Mouse (Mus musculus) left cerebral cortex, postnatal 10 days (tissue): ENCODE measurements at regions not wholly inside any gene's neighbourhood (a gene's known extent, or its start where the extent isn't known, plus 50 kb on each side); places are given as distances from the start of the nearest gene placed in this dataset.
A peak's percentile ranks its signal among the peaks of the same experiment; 100 is the strongest.

Experiments used
- DNase-seq, 2 experiments: peaks; one replicate each; pipeline ENCODE4 v3.0.0; 2021 to 2022; ENCODE audit warnings: low spot score in 2 of 2, mixed read lengths in 1 of 2; ENCODE audit errors: extremely low spot score in 1 of 2
- intact Hi-C: fragments of 180-260 bp; cut with DNase I; formaldehyde crosslinking; loops from one replicate; pipeline ENCODE4 v1.15.1; 2025

DNA sequence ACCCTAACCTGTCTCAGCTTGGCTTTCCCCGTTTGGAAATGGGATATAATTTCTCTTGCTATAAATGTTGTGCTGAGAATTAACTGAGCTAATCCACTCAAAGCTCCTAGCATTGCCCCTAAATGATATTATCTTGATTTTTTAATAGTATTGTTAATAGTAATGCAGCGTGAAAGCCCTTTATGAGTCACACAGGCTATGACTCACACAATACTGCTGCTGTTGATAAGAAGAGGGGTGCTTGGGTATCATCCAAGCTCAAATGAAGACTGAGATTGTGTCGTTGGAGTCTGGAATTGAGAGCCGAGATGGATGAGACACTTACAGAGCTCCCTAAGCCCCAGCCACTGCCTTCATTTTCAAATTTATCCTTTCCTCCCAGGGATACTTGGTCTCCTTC is 235.2 kb upstream of the Tbc1d5 start:
- intact Hi-C loops = no loop called here
- DNase-seq = no peak

DNA sequence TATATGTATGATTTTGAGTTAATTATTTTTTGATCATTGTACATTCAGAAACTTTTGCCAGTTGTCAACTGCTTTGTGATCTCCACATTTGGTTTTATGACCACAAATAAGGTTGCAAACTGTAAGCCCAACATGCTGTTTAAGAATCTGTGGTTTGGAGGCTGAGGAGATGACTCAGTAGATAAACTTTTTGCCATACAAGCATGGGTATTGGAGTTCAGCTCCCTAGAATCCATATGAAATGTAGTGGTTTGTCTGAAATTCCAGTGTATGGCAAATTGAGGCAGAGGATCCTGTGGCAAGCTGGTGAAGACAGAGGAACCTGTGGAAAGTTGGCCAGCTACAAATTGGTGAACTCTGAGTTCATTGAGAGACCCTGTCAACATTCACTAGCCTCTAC is 234.6 kb upstream of the Tbc1d5 start:
- intact Hi-C loops = no loop called here
- DNase-seq = no peak

DNA sequence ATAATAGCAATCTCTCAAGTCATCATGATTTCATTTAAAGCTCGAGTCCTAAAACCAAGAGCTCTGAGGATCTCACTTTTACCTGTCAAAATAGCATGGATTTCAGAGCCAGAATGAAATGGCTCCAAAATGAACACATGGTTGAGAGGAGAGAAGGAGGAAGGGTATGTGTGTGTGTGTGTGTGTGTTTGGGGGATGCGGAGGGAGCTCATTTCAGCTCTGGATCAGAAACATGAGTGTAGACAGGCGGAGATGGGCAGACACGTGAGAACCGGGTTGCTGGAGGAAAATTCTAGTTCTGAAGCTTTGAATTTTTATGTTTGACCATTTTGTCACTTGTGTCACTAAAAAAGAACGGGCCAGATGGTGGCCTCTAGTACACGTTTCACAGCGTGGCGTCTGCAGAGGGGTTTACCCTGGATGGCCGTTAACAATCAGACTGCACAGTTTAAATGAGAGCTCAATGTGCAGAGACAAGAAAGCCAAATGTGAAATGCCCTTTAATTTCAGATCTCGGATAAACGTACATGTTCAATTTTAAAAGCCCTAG is 232.5 kb upstream of the Tbc1d5 start:
- intact Hi-C loops = no loop called here
- peak; percentile 22 to 23 for DNase-seq

DNA sequence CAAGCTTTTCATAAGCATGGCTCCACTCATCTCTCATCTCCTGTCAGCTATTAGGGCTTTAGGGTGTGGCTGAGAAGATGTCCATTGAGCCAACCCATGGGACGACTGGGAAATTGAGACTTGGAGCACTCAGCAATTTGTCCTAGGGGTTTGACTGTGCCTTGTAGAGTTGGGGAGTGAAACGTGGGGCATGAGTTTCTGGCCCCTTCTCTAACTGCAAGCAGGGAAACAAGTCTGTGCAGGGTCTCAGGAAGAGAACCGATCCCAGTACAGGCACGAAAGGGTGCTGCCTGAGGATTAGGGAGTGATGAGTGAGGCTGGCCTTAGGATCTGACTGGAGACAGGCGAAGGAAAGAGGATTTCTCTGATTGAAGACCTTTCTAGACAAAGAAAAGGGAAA is 229.7 kb upstream of the Tbc1d5 start:
- DNase-seq = no peak
- intact Hi-C loops = no loop called here

DNA sequence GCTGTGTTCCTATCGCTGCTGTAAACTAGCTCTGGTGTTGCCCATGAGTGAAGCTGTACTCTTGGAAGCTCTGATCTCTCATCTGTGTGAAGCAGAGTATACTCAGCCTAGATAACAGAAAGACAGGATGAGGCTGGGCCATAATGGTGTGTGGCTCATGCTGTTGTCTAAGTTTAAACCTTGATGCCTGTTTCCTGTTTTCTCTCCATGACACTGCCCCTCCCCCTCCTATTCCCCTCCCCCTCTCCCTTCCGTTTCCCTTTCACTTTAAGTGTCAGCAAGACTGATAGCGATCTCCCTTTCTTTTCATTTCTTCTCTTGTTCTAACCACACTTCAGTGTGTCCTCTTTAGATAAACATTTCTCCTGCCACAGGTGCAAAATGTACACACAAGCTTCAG is 229.2 kb upstream of the Tbc1d5 start:
- intact Hi-C loops = no loop called here
- DNase-seq = no peak

DNA sequence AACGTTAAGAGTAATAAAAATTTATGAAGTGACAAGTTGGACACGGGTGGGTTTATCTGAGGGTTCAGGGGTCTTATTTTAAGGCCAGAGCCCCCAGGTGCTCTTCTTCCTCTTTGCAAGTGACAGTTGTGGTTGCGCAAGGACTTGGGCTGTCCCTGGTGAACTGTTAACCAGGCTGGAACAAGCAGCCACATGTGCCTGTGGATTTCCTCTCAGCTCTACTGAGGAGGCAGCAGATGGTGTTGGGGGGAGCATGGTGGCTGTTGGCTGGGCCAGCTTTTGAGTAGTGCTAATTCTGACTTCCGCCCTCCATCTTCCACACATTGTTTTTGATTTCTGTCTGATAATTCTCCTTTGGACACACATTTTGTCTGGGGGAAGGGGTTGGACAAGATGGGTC is 227.9 kb upstream of the Tbc1d5 start:
- no peak for DNase-seq
- intact Hi-C loops = no loop called here

DNA sequence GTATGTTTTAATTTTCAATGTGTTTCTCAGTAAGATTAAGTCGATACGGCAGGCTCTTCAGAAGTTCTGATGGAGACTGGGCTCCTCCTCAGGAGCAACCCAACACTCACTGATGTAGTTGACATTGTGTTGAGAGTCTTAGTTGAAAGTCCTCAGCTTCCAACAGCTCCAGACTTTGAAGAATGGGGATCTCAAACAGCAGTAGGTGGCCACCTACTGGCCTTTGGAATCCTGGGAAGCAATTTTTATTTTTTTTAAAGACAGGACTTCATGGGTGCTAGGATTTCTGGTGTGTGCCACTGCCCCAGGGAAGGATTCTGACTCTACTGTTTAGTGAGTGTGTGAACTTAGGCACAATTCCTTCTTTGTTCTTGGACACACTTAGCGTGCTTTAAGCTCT is 225.9 kb upstream of the Tbc1d5 start:
- intact Hi-C loops = no loop called here
- no peak for DNase-seq

DNA sequence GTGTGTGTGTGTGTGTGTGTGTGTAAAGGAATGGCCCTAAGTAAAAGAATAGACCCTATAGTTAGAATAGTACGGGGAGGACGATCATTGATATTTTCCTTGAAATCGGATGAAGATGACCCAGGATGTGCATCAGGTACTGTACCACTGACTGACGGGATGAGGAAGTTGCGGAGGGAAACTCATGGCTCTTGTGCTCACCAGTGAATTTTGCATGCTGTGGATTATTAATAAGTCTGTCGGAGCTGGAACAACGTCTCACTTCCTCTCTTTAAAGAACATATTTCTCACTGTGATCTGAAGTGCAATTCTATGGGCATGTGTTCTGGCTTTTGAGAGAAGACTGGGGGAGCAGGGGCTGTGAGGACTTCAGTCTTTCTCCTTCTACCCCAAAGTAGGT is 218.8 kb upstream of the Tbc1d5 start:
- intact Hi-C loops = no loop called here
- DNase-seq = no peak

DNA sequence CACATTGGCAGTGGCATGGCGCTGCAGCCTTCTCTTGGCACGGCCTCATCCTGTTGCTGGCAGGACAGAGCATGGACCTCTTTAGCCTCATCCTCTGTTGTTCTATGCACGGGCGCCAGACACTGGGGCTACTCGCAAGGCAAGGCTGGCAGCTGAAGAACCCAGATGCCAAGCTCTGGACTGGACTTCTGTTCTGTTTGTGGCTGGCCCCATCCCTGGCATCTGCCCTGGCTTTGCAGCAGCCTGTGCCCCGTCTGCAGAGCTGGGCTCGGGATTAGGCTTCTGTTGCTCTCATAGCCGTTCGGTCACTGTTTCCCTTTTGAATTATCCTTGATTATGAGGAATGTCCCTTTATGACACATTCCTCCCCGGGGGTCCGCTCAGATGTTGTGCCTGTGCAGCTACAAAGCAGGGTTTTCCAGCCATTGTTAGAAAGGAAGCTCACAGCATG is 214.6 kb upstream of the Tbc1d5 start:
- DNase-seq = peak; percentile 26 to 57
- intact Hi-C loops = no loop called here

DNA sequence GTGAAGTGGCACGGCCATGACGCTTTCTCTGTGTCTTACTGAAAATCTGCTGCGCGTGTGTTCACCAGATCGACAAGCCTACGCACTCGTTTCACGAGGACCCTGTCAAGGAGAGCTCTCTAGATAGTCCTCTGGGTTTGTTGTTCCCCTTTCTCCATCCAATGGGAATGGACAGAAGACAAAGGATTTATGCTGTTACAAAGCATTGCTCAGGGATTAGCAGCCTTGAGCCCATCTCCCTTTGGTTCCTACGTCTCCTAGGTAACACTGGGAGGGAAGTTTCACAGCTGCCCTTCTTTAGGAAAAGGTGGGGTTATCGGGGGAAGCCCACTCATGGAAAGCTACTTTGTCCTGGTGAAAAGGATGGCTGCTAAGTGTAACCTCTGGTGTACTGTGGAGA is 212.7 kb upstream of the Tbc1d5 start:
- intact Hi-C loops = no loop called here
- no peak for DNase-seq

DNA sequence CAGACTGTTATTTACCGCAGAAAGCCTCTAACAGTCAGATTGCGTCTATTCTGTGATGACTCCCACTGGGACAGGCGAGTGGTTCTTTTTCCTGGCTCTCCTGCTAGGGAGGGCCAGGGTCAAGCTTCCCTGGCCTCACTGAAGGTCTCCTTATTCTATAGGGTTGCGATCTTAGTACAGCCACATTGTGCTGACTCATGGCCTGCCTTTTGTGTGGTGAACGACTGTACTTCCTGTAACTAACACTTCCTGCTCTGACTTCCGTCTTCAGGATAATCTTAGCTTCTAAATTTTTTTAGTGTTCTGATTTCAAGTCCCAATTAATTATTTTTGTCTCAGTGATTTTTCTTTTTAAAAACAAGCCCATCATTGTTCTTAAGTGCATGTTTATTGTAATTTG is 203.4 kb upstream of the Tbc1d5 start:
- intact Hi-C loops = no loop called here
- DNase-seq = no peak

DNA sequence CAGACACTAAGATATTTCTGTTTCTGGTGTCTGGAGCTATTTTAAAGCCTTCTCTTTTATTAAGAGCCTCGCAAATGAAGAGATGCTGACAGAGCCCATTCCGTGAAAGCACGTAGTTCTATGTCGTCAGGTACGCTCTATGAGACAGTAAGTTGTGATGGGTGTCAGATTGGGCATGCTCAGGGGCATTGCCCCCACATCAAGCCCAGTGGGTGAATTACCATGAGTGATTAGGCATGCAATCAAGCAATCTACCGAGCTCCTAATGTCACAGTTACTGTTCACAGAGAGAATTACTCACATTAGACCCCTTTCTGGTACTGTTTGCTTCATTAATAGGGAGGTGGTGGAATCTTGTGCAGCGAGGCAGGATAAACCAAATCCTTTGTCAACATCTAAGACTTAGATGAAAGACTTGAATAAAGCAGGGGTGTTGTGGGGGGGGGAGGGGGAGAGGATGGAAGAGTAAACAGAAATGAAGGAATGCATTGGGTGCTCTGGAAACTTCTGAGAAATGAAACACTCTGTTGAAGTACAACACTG is 192.9 kb upstream of the Tbc1d5 start:
- intact Hi-C loops = no loop called here
- DNase-seq = no peak

DNA sequence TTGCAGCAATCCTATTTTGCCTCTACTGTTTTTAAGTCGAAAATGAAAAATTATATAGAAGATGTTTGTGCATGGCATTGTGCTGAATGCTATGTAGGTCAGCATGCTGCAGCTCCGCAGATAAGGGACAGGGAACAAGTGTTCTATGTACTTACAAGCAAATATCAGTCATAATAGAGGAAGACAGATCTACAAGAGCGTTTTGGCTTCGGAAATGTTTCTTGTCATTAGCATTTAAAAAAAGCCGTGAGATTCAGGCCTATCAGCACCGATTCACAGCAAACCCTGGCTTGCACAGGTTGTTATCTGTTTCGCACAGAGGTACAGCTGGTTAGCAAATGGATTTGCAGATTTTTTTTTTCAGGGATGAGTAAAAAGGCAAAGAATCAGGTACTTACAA is 191.8 kb upstream of the Tbc1d5 start:
- intact Hi-C loops = no loop called here
- no peak for DNase-seq

DNA sequence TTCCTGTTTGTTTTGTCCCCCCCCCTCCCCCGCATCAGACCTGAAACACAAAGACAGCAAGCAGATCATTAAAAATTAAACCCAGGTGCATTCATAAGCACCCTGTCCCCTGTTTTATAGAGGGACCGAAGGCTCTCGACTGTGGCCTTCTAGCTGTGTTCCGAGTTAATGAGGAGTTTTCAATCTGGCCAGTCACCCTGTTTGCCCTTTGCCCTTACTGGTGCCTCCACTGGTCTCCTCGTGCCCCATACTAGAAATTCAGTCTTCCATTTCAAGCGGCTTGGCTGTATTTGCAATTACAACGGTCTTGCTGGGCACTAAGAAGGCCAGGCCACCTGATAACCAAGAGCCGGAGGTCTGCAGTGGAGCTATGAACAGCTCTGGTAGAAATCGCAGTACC is 190.9 kb upstream of the Tbc1d5 start:
- no peak for DNase-seq
- intact Hi-C loops = no loop called here

DNA sequence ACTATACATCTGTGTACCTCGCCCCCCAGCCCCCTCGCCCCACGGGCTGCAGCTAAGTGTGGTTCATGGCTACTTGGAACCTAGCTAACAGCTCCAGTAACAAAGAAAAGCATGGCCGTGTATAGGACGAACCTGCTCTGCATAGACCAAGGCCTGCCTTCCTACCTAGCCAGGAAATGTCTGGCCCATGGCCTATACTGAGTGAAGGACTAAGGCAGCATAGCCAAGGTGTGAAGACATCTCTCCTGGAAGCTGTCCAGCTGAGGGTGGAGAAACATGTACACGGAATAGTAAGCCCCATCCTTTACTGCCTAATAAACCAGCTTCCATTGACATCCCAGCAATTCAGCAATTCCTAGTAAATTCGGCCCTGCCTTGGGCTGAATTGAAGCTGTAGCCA is 183.6 kb upstream of the Tbc1d5 start:
- no peak for DNase-seq
- intact Hi-C loops = no loop called here

DNA sequence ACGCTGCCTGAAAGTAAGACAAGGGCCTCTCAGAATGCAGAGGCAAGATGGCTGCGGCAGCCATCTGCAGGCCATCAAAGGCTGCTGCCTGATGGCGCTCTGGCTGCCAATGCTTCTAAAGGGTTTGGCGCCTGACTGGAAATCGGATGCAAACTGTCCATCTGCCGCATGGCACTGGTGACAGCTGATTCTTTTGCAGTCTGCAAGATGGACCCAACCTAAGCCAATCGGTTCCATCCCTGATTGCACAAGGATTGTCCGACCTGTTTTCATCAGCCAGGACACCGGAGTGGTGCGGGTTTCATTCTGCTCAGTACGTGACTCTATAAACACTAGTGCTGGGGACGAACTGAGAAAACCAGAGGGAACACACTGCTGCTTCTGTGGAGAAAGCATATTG is 183.1 kb upstream of the Tbc1d5 start:
- intact Hi-C loops = no loop called here
- DNase-seq = no peak

DNA sequence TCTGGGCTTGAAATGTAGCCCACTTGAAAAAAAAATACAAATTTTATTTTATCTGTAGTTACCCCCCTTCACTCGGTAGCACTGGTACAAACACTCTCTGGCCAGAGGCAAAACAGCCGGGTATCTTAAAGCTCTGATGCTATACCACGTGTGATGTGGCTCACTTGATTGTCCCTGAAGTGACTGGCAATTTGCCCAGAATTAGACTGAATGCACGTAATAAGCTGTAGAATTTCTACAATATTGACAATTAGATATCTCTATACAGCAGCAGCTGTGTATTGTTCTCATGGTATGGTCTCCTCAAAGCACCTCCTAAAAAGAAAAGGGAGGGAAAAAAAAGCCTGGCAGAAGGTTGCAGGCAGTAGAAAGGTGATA is 179.2 kb upstream of the Tbc1d5 start:
- DNase-seq = no peak
- intact Hi-C loops = no loop called here

DNA sequence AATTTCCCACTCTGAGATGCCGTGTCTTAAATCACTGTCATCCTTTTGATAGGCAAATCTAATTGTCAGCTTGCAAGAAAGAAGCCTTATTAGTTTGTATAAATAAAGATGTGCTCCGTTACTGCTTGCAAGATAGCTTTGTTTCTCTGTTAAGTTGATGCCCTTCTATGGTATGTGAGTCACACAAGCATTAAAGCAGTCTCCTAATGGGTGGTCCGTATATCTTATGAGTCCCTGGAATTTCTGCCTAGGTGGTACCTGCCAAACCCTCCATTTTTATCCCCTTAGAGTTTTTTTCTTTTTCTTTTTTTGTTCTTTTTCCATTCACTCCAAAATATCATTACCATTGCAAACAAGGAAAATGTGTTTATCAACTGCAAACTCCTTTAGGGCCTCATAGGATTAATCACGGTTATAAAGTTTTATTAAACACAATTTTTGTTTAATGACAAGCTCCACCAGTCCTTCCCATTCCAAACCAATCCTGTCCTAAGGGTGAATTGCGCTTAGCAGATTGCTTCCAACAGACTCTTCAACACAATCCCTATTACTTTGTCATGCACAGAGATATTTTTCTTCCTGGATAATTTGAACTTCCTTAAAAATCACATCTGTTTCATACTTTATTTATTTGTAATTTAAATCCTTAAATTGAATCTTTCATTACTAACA is 178.7 kb upstream of the Tbc1d5 start:
- intact Hi-C loops = no loop called here
- DNase-seq = no peak

DNA sequence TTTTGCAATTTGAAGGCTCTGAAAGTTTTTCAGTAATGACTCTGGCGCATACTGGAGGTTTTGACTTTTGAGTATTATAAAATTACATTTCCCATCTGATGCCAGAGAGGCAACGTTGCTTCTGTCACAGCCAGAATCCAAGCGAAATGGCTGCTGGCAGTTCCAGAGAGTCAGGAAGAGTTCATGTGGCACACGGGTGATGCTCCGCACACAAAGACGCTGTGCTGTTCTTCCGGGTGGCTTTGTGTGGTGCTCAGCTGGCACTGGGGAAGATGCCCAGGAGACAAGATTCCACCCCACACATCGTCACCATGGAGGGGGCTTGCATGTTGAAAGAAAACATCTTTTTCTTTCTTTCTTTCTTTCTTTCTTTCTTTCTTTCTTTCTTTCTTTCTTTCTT is 177.3 kb upstream of the Tbc1d5 start:
- intact Hi-C loops = no loop called here
- no peak for DNase-seq

DNA sequence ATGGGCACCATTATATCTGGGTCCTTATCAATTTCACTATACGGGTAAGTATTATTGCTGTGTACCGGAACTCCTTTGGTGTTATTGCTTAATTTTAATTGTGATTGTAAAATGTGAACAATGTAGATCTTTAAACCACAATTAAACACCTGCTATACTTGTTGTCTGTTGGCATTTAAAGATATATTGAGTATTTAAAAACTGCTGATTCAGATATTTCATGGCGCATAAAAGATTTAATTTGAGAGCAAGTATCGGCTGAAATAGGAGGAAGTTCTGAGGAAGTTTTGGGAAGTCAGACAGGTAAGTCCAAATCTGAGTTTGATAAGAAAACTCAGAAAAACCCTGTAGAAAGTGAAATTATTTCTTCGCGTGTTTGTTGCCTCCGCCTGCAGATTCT is 142.7 kb upstream of the Tbc1d5 start:
- DNase-seq = no peak
- intact Hi-C loops = no loop called here

DNA sequence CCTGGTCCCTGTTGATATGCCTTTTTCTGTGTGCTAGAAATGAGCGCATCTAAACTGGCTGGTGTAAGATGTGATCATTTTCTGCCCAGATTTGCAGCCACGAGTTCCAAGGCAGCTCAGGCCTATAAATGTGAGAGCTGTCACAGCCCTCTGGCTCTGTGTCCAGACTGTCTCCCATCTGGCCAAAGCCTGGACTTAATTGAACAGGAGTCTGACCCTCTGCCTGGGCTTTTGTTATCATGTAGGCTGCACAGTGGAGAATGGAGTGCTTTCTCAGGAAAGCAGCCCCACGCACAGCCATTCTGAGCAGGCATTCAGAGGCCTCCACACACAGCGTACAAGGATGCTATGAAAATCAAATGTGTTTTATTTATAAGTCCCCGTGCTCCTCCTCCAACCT is 141.9 kb upstream of the Tbc1d5 start:
- DNase-seq = peak in 1 of 2 experiments; percentile 6
- intact Hi-C loops = no loop called here
